In genomic region chr19:6598186-6598585, GRCm38 (mm10) we compare ENCODE assay signal across 19 mouse cellular contexts. TPM values are rescaled to one million over a fixed set of nuclear protein-coding genes. Genes with fewer than 3 reads are reported as not detected.
DNase-seq lines count a peak whose midpoint lies in the region; ATAC-seq and TF ChIP-seq lines count a peak whose summit lies in the region.
"Had no signal": no experiment of that assay in that cellular context is flagged by ENCODE, and none has a peak within 500 bp of the region (broad histone marks: within the 10 kb centered on the region; RNA-seq: fewer than 3 reads in every experiment).

No protein-coding gene starts in this region.

- no peak overlapping the region for H3K4me2 ChIP-seq in stomach, postnatal 0 days (replicated peaks; ENCODE audit: low read depth)
- H3K4me2 ChIP-seq: embryonic facial prominence, embryonic 12.5 days; heart, embryonic 15.5 days; midbrain, embryonic 12.5 days had no signal

- TF ChIP-seq EP300 in stomach, postnatal 0 days (optimal IDR thresholded peaks at IDR 0.05): no peak

- no peaks in the 10 kb centered on the region for H3K27me3 ChIP-seq in stomach, postnatal 0 days (ENCODE audit: control insufficient read depth, insufficient read depth, low read length)
- H3K27me3 ChIP-seq in limb, embryonic 10.5 days (ENCODE audit: low read depth, poor library complexity, severe bottlenecking): 0 out of 2 replicates have a peak, but pooled peaks cover 14% of the 10 kb centered on the region
- H3K27me3 ChIP-seq: embryonic facial prominence, embryonic 12.5 days; midbrain, embryonic 12.5 days had no signal

- TF ChIP-seq CTCF in stomach, postnatal 0 days (IDR thresholded peaks at IDR 0.05; ENCODE audit: low read depth): no peak; the same call in 1 of the 2 replicates

- H3K9ac ChIP-seq in stomach, postnatal 0 days (ENCODE audit: low read length): no peak overlapping the region
- H3K9ac ChIP-seq: embryonic facial prominence, embryonic 12.5 days; heart, embryonic 15.5 days; midbrain, embryonic 12.5 days had no signal

- no peaks in the 10 kb centered on the region for H3K4me1 ChIP-seq in stomach, postnatal 0 days (replicated peaks; ENCODE audit: control insufficient read depth, insufficient read depth)
- H3K4me1 ChIP-seq in limb, embryonic 10.5 days: no peaks in the 10 kb centered on the region
- H3K4me1 ChIP-seq: embryonic facial prominence, embryonic 12.5 days; heart, embryonic 15.5 days; midbrain, embryonic 12.5 days had no signal

- 0 out of 2 replicates have a peak, but pooled peaks have one; percentile 24 for ATAC-seq in stomach, postnatal 0 days (ENCODE audit: low FRiP score, low TSS enrichment)
- ATAC-seq: Patski had no signal

- WGBS in stomach, postnatal 0 days: 80% methylated on average over 3 of the region's 3 CpGs
- WGBS in limb, embryonic 10.5 days: 84% methylated on average over 3 of the region's 3 CpGs

- peak; percentile 25 for DNase-seq in adrenal gland, postnatal 14 days
- DNase-seq in adrenal gland, postnatal 36 days: no peak
- peak; percentile 55 for DNase-seq in kidney, adult 9 months
- no peak for DNase-seq in kidney, adult 18-20 months
- DNase-seq in retina, postnatal 1 day: peak; percentile 23
- no peak for DNase-seq in retina, embryonic 14.5 days (ENCODE audit: low spot score)
- no peak for DNase-seq in stomach, postnatal 0 days (ENCODE audit: low spot score)
- DNase-seq in limb, embryonic 10.5 days (ENCODE audit: low spot score): no peak
- DNase-seq: gastrocnemius, adult 2 months; heart, adult 18-20 months; lung, adult 2 months; right cerebral cortex, postnatal 4 days had no signal

- no peak overlapping the region for H3K4me3 ChIP-seq in stomach, postnatal 0 days (ENCODE audit: low read depth, low read length)
- no peak overlapping the region for H3K4me3 ChIP-seq in limb, embryonic 10.5 days
- H3K4me3 ChIP-seq: embryonic facial prominence, embryonic 12.5 days; gastrocnemius, adult 2 months; heart, embryonic 15.5 days; midbrain, embryonic 12.5 days had no signal

- H3K9me3 ChIP-seq in stomach, postnatal 0 days (ENCODE audit: control insufficient read depth, low read length): no peaks in the 10 kb centered on the region
- H3K9me3 ChIP-seq in limb, embryonic 10.5 days (replicated peaks): no peaks in the 10 kb centered on the region
- H3K9me3 ChIP-seq: embryonic facial prominence, embryonic 12.5 days; heart, embryonic 15.5 days; midbrain, embryonic 12.5 days had no signal

- H3K27ac ChIP-seq in stomach, postnatal 0 days (replicated peaks): no peak overlapping the region
- H3K27ac ChIP-seq in limb, embryonic 10.5 days: no peak overlapping the region
- H3K27ac ChIP-seq: embryonic facial prominence, embryonic 12.5 days; gastrocnemius, adult 2 months; heart, embryonic 15.5 days; macrophage; midbrain, embryonic 12.5 days had no signal

- no peaks in the 10 kb centered on the region for H3K36me3 ChIP-seq in stomach, postnatal 0 days (ENCODE audit: control insufficient read depth, insufficient read depth, low read length)
- no peaks in the 10 kb centered on the region for H3K36me3 ChIP-seq in limb, embryonic 10.5 days
- H3K36me3 ChIP-seq: embryonic facial prominence, embryonic 12.5 days; heart, embryonic 15.5 days; midbrain, embryonic 12.5 days had no signal

RNA-seq across cellular contexts. Expression of gene Slc22a12, which starts 55.4 kb away (rescaled TPM):
- 0.64 TPM in 1 of 2 replicates, not detected in the other for total RNA-seq in adrenal gland, postnatal 14 days (2021)
- total RNA-seq in adrenal gland, postnatal 36 days (2021): under 1 TPM in 1 of 2 experiments, not detected in 1; 0.20 TPM
- polyA plus RNA-seq in stomach, postnatal 0 days (2015; fragmentation: Nextera tagmentation; extraction: Ambion mirVana): not detected in 2 replicates
- not detected in 2 replicates for polyA plus RNA-seq in limb, embryonic 10.5 days (2016; fragmentation: Nextera tagmentation; extraction: Ambion mirVana)
- total RNA-seq: gastrocnemius, adult 2 months; hematopoietic stem cell, adult 5-6 weeks had no signal
- polyA plus RNA-seq: embryonic facial prominence, embryonic 12.5 days; heart, embryonic 15.5 days; limb, embryonic 14.5 days; macrophage; midbrain, embryonic 12.5 days; Patski had no signal

Comparison
In these comparisons a context has a peak if more than half of its experiments do, and no peak if none do; other contexts are left out.
1. DNase-seq: peak in adrenal gland, postnatal 14 days (single experiment), kidney, adult 9 months (single experiment) and retina, postnatal 1 day (single experiment); none in adrenal gland, postnatal 36 days (0 of 2), kidney, adult 18-20 months (single experiment), retina, embryonic 14.5 days (single experiment), stomach, postnatal 0 days (single experiment) and limb, embryonic 10.5 days (single experiment).